Mouse (Mus musculus): ENCODE measurements around the gene Camk2g.

The Camk2g gene

GRCm38 (mm10) chr14:20700362-20700761 is 93.5 kb downstream of the Camk2g start:
- DNase-seq: no peak

DNA sequence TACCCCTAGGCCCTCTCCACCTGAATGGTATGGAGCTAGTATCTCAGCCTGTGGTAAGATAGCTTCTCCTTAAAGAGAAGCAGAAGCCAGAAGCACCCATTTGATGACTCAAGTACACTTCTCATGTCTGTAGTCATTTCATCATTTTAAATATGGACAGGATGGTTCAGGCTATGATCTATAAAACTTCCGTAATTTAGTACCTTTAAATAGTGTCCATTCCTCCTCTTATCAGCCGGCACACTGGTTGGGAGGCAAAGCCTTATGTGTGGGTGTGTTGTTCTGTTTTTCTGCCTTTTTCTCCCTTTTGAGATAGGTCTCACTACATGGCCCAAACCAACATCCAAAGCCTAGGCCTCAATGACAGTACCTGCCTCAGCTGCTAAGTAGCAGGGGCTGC is 95.4 kb downstream of the Camk2g start:
- DNase-seq: no peak

DNA sequence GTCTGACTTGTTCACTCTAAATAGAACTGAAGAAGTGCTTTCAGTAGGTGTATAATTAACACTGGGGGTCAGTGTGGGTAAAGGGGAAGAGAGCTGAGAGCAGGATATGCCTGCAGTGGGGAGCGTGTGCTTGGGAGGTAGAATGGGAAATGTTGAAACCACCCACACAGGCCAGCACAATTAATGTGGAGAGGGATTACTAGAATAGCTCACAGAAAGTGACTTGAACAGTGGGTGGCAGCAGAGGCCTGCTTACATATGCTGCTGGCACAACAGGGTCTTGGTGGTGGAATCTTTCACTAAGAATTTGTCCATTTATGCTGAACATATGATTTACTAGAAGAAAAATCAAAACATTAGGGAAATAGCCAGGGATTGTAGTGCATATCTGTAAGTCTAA is 96.9 kb downstream of the Camk2g start:
- peak; percentile 44 to 72 for DNase-seq

GRCm38 (mm10) chr14:20695761-20696520 is 97.9 kb downstream of the Camk2g start:
- peak in 1 of 2 experiments; percentile 24 for DNase-seq

- peak; percentile 83 to 90 for DNase-seq
Measured at GRCm38 (mm10) chr14:20694884-20695760, 98.8 kb downstream of the Camk2g start, which contains the start of gene Fut11. Fut11 (plus strand) TSS chr14:20694968.

GRCm38 (mm10) chr14:20694185-20694883 is 99.6 kb downstream of the Camk2g start:
- no peak for DNase-seq

DNA sequence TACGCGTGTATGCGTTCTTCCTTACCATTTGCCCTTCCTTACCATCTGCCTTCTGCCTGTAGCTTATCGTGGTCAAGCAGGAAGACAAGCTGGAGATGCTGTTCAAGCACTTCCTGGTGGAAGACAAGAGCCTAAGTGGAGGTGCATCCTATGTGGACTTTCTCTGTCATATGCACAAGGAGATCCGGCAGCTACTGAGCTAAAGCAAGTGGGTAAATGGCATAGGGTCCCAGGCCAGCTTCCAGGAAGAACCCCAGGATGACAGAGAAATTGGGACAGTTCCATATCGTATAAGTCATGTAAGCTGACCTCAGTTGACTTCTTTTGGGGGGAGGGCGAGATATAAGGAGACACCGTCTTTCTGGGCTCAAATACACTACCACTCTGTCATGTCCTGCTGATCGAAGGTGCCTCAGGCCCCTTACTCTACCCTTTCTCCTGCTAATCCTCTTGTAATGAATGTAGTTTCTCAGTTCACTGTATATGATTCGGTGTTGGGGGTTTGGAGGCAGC is 100.2 kb downstream of the Camk2g start:
- DNase-seq: no peak

DNA sequence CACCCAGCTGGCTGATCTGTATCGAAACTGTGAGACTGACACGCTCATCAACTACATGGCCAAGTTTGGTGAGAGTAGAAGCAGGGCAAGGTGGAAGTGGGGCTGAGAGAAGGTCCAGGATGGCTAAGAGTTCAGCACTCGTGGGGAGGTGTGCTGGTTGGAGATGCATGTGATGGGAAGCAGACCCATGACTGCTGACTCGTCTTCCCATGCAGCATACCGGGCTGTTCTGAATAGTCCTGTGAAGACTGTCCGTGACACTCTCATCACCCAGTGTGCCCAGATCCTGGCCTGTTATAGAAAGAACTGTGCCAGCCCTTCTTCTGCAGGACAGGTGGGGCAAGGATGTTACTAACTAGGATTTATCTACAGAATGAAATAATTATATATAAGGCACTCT is 102.1 kb downstream of the Camk2g start:
- no peak for DNase-seq

DNA sequence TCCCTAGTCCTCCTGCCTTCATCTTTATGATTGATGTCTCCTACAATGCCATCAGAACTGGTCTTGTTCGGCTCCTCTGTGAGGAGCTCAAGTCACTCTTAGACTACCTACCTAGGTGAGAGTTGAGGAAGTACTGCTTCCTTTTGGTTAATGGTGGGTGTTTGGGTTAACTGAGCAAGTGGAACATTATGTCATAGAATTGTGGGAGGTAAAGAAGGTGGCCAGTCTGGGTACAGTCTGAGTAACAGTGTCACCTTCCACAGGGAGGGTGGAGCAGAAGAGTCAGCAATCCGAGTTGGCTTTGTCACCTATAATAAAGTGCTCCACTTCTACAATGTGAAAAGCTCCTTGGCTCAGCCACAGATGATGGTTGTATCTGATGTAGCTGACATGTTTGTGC is 104.9 kb downstream of the Camk2g start:
- no peak for DNase-seq

GRCm38 (mm10) chr14:20686576-20686975 is 107.3 kb downstream of the Camk2g start:
- DNase-seq: no peak
